Comparison of ENCODE assay signal across 23 mouse cellular contexts in genomic region chr7:140938896-140939295, GRCm38 (mm10). TPM values are rescaled to one million over a fixed set of nuclear protein-coding genes. Genes with fewer than 3 reads are reported as not detected.
A peak's percentile ranks its signal among the peaks of the same experiment; 100 is the strongest.
DNase-seq lines count a peak whose midpoint lies in the region; ATAC-seq and TF ChIP-seq lines count a peak whose summit lies in the region.
"Had no signal": no experiment of that assay in that cellular context is flagged by ENCODE, and none has a peak within 500 bp of the region (broad histone marks: within the 10 kb centered on the region; RNA-seq: fewer than 3 reads in every experiment).

No protein-coding gene starts in this region.

- no peak overlapping the region for H3K4me2 ChIP-seq in kidney, embryonic 16.5 days (replicated peaks; ENCODE audit: low read depth, low read length)
- peak overlapping the region; percentile 50 for H3K4me2 ChIP-seq in limb, embryonic 12.5 days
- no peak overlapping the region for H3K4me2 ChIP-seq in liver, postnatal 0 days (ENCODE audit: low read depth, low read length)
- H3K4me2 ChIP-seq: heart, embryonic 11.5 days; midbrain, embryonic 15.5 days had no signal

- no peak for DNase-seq in kidney, adult 8-10 months
- DNase-seq in R1 (ENCODE audit: low read depth, low spot score) (peak; percentile 75), adipocyte (ENCODE audit: low spot score) (no peak)
- DNase-seq in liver, postnatal 0 days, result no peak
- DNase-seq: adrenal gland, adult 8-10 months; cerebellum, adult 9-11 months; kidney, adult 11 months; layer of hippocampus, adult 9-11 months; lung, postnatal 14 days had no signal

- H3K9me3 ChIP-seq in kidney, embryonic 16.5 days (ENCODE audit: low read length), result no peaks in the 10 kb centered on the region
- H3K9me3 ChIP-seq in ES-Bruce4 (replicated peaks; ENCODE audit: control insufficient read depth, insufficient read depth, low read length, poor library complexity, severe bottlenecking), result no peaks in the 10 kb centered on the region
- no peaks in the 10 kb centered on the region for H3K9me3 ChIP-seq in limb, embryonic 12.5 days
- no peaks in the 10 kb centered on the region for H3K9me3 ChIP-seq in liver, postnatal 0 days (ENCODE audit: low read length)
- H3K9me3 ChIP-seq: embryonic facial prominence, embryonic 12.5 days; hindbrain, embryonic 12.5 days; midbrain, embryonic 15.5 days had no signal

- no peak overlapping the region for H3K4me3 ChIP-seq in kidney, embryonic 16.5 days (ENCODE audit: low read length)
- no peak overlapping the region for H3K4me3 ChIP-seq in ES-Bruce4 (ENCODE audit: low read depth, low read length)
- H3K4me3 ChIP-seq in limb, embryonic 12.5 days (replicated peaks), result no peak overlapping the region
- no peak overlapping the region for H3K4me3 ChIP-seq in liver, postnatal 0 days (ENCODE audit: low read depth, low read length)
- H3K4me3 ChIP-seq: embryonic facial prominence, embryonic 12.5 days; hindbrain, embryonic 12.5 days; left cerebral cortex, adult 2 months; midbrain, embryonic 15.5 days had no signal

- H3K27ac ChIP-seq in kidney, embryonic 16.5 days (ENCODE audit: low read length), result peak overlapping the region; percentile 25; the same call in 1 of the 2 replicates
- peak overlapping the region; percentile 88 for H3K27ac ChIP-seq in ES-Bruce4 (ENCODE audit: insufficient read depth, low read length)
- H3K27ac ChIP-seq in limb, embryonic 12.5 days, result peak overlapping the region; percentile 84; the same call in 1 of the 2 replicates
- H3K27ac ChIP-seq in liver, postnatal 0 days (ENCODE audit: low read depth), result no peak overlapping the region
- H3K27ac ChIP-seq: hindbrain, embryonic 12.5 days; left cerebral cortex, adult 2 months; liver, embryonic 14.5 days; midbrain, embryonic 15.5 days had no signal

- no peak overlapping the region for H3K9ac ChIP-seq in kidney, embryonic 16.5 days (replicated peaks; ENCODE audit: low read length)
- H3K9ac ChIP-seq in ES-Bruce4 (ENCODE audit: low read depth, poor library complexity, severe bottlenecking), result no peak overlapping the region
- H3K9ac ChIP-seq in limb, embryonic 12.5 days (replicated peaks), result no peak overlapping the region
- no peak overlapping the region for H3K9ac ChIP-seq in liver, postnatal 0 days (replicated peaks)
- H3K9ac ChIP-seq: embryonic facial prominence, embryonic 12.5 days; hindbrain, embryonic 12.5 days; liver, embryonic 14.5 days; midbrain, embryonic 15.5 days had no signal

- no peaks in the 10 kb centered on the region for H3K36me3 ChIP-seq in kidney, embryonic 16.5 days (ENCODE audit: insufficient read depth, low read length)
- no peaks in the 10 kb centered on the region for H3K36me3 ChIP-seq in ES-Bruce4 (ENCODE audit: control insufficient read depth, insufficient read depth, low read length, poor library complexity, severe bottlenecking)
- H3K36me3 ChIP-seq in limb, embryonic 12.5 days, result no peaks in the 10 kb centered on the region
- H3K36me3 ChIP-seq in liver, postnatal 0 days (replicated peaks; ENCODE audit: insufficient read depth, low read length), result no peaks in the 10 kb centered on the region
- H3K36me3 ChIP-seq: embryonic facial prominence, embryonic 12.5 days; hindbrain, embryonic 12.5 days; midbrain, embryonic 15.5 days had no signal

- no peak for TF ChIP-seq POLR2A in ES-Bruce4 (IDR thresholded peaks at IDR 0.05; ENCODE audit: insufficient read depth, low read length)

- no peak for TF ChIP-seq CTCF in ES-Bruce4 (IDR thresholded peaks at IDR 0.05; ENCODE audit: low read depth, low read length)
- TF ChIP-seq CTCF in liver, postnatal 0 days (IDR thresholded peaks at IDR 0.05; ENCODE audit: low read depth), result no peak

- no peak for TF ChIP-seq EP300 in ES-Bruce4 (IDR thresholded peaks at IDR 0.05; ENCODE audit: insufficient read depth, low read depth, low read length)
- no peak for TF ChIP-seq EP300 in liver, postnatal 0 days (IDR thresholded peaks at IDR 0.05; ENCODE audit: low read depth)

- WGBS in kidney, embryonic 16.5 days, result 15% methylated on average over 2 of the region's 2 CpGs
- WGBS in limb, embryonic 12.5 days, result 27% methylated on average over 2 of the region's 2 CpGs
- WGBS in liver, postnatal 0 days (ENCODE audit: insufficient replicate concordance), result 63% methylated on average over 2 of the region's 2 CpGs

- ATAC-seq in kidney, embryonic 16.5 days (ENCODE audit: low FRiP score, low TSS enrichment), result no peak
- ATAC-seq in limb, embryonic 12.5 days (ENCODE audit: insufficient number of reproducible peaks, insufficient read depth, low FRiP score, low TSS enrichment, low read depth), result no peak
- no peak for ATAC-seq in liver, postnatal 0 days
- ATAC-seq: forebrain, embryonic 16.5 days; midbrain, embryonic 15.5 days had no signal

- H3K4me1 ChIP-seq in kidney, embryonic 16.5 days (ENCODE audit: insufficient read depth, low read length), result peaks cover 26% of the 10 kb centered on the region; the same call in 1 of the 2 replicates
- peaks cover 2% of the 10 kb centered on the region for H3K4me1 ChIP-seq in ES-Bruce4 (ENCODE audit: control insufficient read depth, insufficient read depth, low read length)
- peaks cover 40% of the 10 kb centered on the region for H3K4me1 ChIP-seq in limb, embryonic 12.5 days (replicated peaks)
- H3K4me1 ChIP-seq in liver, postnatal 0 days (ENCODE audit: insufficient read depth), result peaks cover 22% of the 10 kb centered on the region

- H3K27me3 ChIP-seq in kidney, embryonic 16.5 days (ENCODE audit: insufficient read depth, low read length), result no peaks in the 10 kb centered on the region; the same call in 1 of the 2 replicates
- no peaks in the 10 kb centered on the region for H3K27me3 ChIP-seq in ES-Bruce4 (ENCODE audit: control insufficient read depth, insufficient read depth, low read length, poor library complexity, severe bottlenecking)
- H3K27me3 ChIP-seq in limb, embryonic 12.5 days, result peaks cover 17% of the 10 kb centered on the region
- H3K27me3 ChIP-seq in liver, postnatal 0 days (ENCODE audit: insufficient read depth, low read length), result no peaks in the 10 kb centered on the region
- H3K27me3 ChIP-seq: embryonic facial prominence, embryonic 12.5 days had no signal

RNA-seq across cellular contexts. Expression of gene Pgghg, which starts 2.3 kb away (rescaled TPM):
- 25.3 and 26.6 TPM in 2 replicates for polyA plus RNA-seq in kidney, embryonic 16.5 days (2015; fragmentation: Nextera tagmentation; extraction: Ambion mirVana)
- polyA plus RNA-seq in ES-Bruce4 (2011; ENCODE audit: insufficient read depth, insufficient read length, low read depth, missing spikeins), result 9.4 and 9.7 TPM in 2 replicates
- 18.9 and 21.5 TPM in 2 replicates for polyA plus RNA-seq in limb, embryonic 12.5 days (2016; fragmentation: Nextera tagmentation; extraction: Ambion mirVana)
- 5.5 and 6.3 TPM in 2 replicates for polyA plus RNA-seq in liver, postnatal 0 days (2015; fragmentation: Nextera tagmentation; extraction: Ambion mirVana)

RNA-seq across cellular contexts. Expression of gene Ifitm5, which starts 11.2 kb away (rescaled TPM):
- polyA plus RNA-seq in kidney, embryonic 16.5 days (2015; fragmentation: Nextera tagmentation; extraction: Ambion mirVana), result 4.2 and 5.8 TPM in 2 replicates
- 1.8 and 3.9 TPM in 2 replicates for polyA plus RNA-seq in ES-Bruce4 (2011; ENCODE audit: insufficient read depth, insufficient read length, low read depth, missing spikeins)
- polyA plus RNA-seq in limb, embryonic 12.5 days (2016; fragmentation: Nextera tagmentation; extraction: Ambion mirVana), result 5.6 and 6.1 TPM in 2 replicates
- 0.41 and 0.48 TPM in 2 replicates for polyA plus RNA-seq in liver, postnatal 0 days (2015; fragmentation: Nextera tagmentation; extraction: Ambion mirVana)
- polyA plus RNA-seq: cortical plate, adult 2 months had no signal

RNA-seq across cellular contexts. Expression of gene Gm45717, which starts 16.8 kb away (rescaled TPM):
- polyA plus RNA-seq in kidney, embryonic 16.5 days (2015; fragmentation: Nextera tagmentation; extraction: Ambion mirVana), result 0.76 TPM in 1 of 2 replicates, not detected in the other
- 3.1 TPM in 1 of 2 replicates, not detected in the other for polyA plus RNA-seq in ES-Bruce4 (2011; ENCODE audit: insufficient read depth, insufficient read length, low read depth, missing spikeins)
- polyA plus RNA-seq in limb, embryonic 12.5 days (2016; fragmentation: Nextera tagmentation; extraction: Ambion mirVana), result not detected in 2 replicates
- polyA plus RNA-seq in liver, postnatal 0 days (2015; fragmentation: Nextera tagmentation; extraction: Ambion mirVana), result 0.59 TPM in 1 of 2 replicates, not detected in the other
- polyA plus RNA-seq: C2C12; cortical plate, adult 2 months; embryonic facial prominence, embryonic 12.5 days; forebrain, embryonic 16.5 days; limb, embryonic 11.5 days; liver, embryonic 14.5 days; midbrain, embryonic 15.5 days; testis, adult 2 months had no signal

RNA-seq across cellular contexts. Expression of gene Ifitm2, which starts 16.9 kb away (rescaled TPM):
- polyA plus RNA-seq in kidney, embryonic 16.5 days (2015; fragmentation: Nextera tagmentation; extraction: Ambion mirVana), result 991 and 995 TPM in 2 replicates
- polyA plus RNA-seq in ES-Bruce4 (2011; ENCODE audit: insufficient read depth, insufficient read length, low read depth, missing spikeins), result 720 and 786 TPM in 2 replicates
- polyA plus RNA-seq in limb, embryonic 12.5 days (2016; fragmentation: Nextera tagmentation; extraction: Ambion mirVana), result 941 and 1,046 TPM in 2 replicates
- polyA plus RNA-seq in liver, postnatal 0 days (2015; fragmentation: Nextera tagmentation; extraction: Ambion mirVana), result 798 and 816 TPM in 2 replicates

RNA-seq across cellular contexts. Expression of gene Nlrp6, which starts 18.2 kb away (rescaled TPM):
- 1.9 and 2.2 TPM in 2 replicates for polyA plus RNA-seq in kidney, embryonic 16.5 days (2015; fragmentation: Nextera tagmentation; extraction: Ambion mirVana)
- polyA plus RNA-seq in ES-Bruce4 (2011; ENCODE audit: insufficient read depth, insufficient read length, low read depth, missing spikeins), result not detected in 2 replicates
- polyA plus RNA-seq in limb, embryonic 12.5 days (2016; fragmentation: Nextera tagmentation; extraction: Ambion mirVana), result not detected in 2 replicates
- 16.7 and 18.8 TPM in 2 replicates for polyA plus RNA-seq in liver, postnatal 0 days (2015; fragmentation: Nextera tagmentation; extraction: Ambion mirVana)
- polyA plus RNA-seq: heart, embryonic 11.5 days; limb, embryonic 11.5 days had no signal
